Mouse (Mus musculus) liver, adult 2 months (tissue): ENCODE data around the gene Rasgrp4. TPM values are rescaled to one million over a fixed set of nuclear protein-coding genes. Genes with fewer than 3 reads are reported as not detected.

Experiments used
- DNase-seq: peaks from one replicate; pipeline ENCODE4 v3.0.0-alpha.2; 2011; ENCODE audit warnings: low read depth, low spot score; ENCODE audit errors: extremely low read depth
- H3K27ac ChIP-seq: fragments of 200-500 bp; replicated peaks from 2 replicates; pipeline ENCODE4 v1.5.1; 2012; ENCODE audit warnings: low read depth, mild to moderate bottlenecking, control low read depth, inconsistent platforms, low read length; ENCODE audit not compliant: insufficient read depth
- H3K27me3 ChIP-seq: fragments of 200-500 bp; 2 replicates; pipeline ENCODE4 v1.6.1; 2012; ENCODE audit warnings: mild to moderate bottlenecking, moderate library complexity, low read length, inconsistent platforms; ENCODE audit not compliant: control insufficient read depth, insufficient read depth
- H3K36me3 ChIP-seq: fragments of 200-500 bp; 2 replicates; pipeline ENCODE4 v1.6.1; 2012; ENCODE audit warnings: low read length, inconsistent platforms; ENCODE audit not compliant: control insufficient read depth, insufficient read depth
- H3K4me1 ChIP-seq: fragments of 200-500 bp; 2 replicates; pipeline ENCODE4 v1.6.1; 2011; ENCODE audit warnings: low read length; ENCODE audit not compliant: control insufficient read depth, insufficient read depth
- H3K4me3 ChIP-seq: fragments of 200-500 bp; 2 replicates; pipeline ENCODE4 v1.5.1; 2011; ENCODE audit warnings: low read depth, mild to moderate bottlenecking, control low read depth, low read length, moderate library complexity; ENCODE audit not compliant: insufficient read depth
- H3K79me2 ChIP-seq: fragments of 200-500 bp; 2 replicates; pipeline ENCODE4 v1.6.1; 2012; ENCODE audit warnings: inconsistent platforms, mild to moderate bottlenecking, low read length, moderate library complexity; ENCODE audit not compliant: control insufficient read depth, insufficient read depth
- H3K9ac ChIP-seq: fragments of 200-500 bp; 2 replicates; pipeline ENCODE4 v1.6.1; 2012; ENCODE audit warnings: low read depth, mild to moderate bottlenecking, control low read depth, inconsistent platforms, low read length
- CTCF ChIP-seq: fragments of 200-500 bp; IDR thresholded peaks from 2 replicates; pipeline ENCODE4 v1.5.1; 2011; ENCODE audit warnings: low read depth, low read length, control low read depth
- POLR2A ChIP-seq: fragments of 200-500 bp; IDR thresholded peaks from 2 replicates; pipeline ENCODE4 v1.6.1; 2011; ENCODE audit warnings: low read length, control low read depth; ENCODE audit not compliant: insufficient read depth; ENCODE audit errors: extremely low read depth
- WGBS: fragments of 180-500 bp; shearing (Covaris S2); methylation state at CpG from one replicate; pipeline ENCODE4 v1.1.7; 2018; 5-methylcytosine and 5-hydroxymethylcytosine counted together
- polyA plus RNA-seq: library from polyadenylated mRNA; depleted of rRNA; stranded (reverse); fragments of >200 nt; gene quantifications from 2 replicates; pipeline ENCODE4 v1.2.3, GENCODE M21; 2012
- total RNA-seq: library from RNA; depleted of rRNA; stranded (reverse); fragments of >200 nt; gene quantifications from 2 replicates; pipeline ENCODE4 v1.2.3, GENCODE M21; 2014

The Rasgrp4 gene
- total and polyA plus RNA-seq, 2 experiments = under 0.01 to 0.69 TPM

- H3K27ac ChIP-seq = no peak overlapping the region
- no peak for DNase-seq
Observed at GRCm38 (mm10) chr7:29170755-29171561, 36.3 kb downstream of the Rasgrp4 start.

GRCm38 (mm10) chr7:29171562-29172097 is 37.0 kb downstream of the Rasgrp4 start:
- WGBS = 11% methylated on average over 34 of the region's 34 CpGs
- Histone ChIP-seq H3K27ac (no peak overlapping the region), H3K4me1 (peaks cover 6% of the 10 kb centered on the region), H3K4me3 (no peak overlapping the region), H3K27me3 (0 out of 2 replicates have a peak, but pooled peaks cover 2% of the 10 kb centered on the region), H3K9ac (no peak overlapping the region; the same call in 1 of the 2 replicates), H3K79me2 (no peaks in the 10 kb centered on the region), H3K36me3 (peaks cover 15% of the 10 kb centered on the region)
- no peak for DNase-seq
- no peak for TF ChIP-seq POLR2A

More at GRCm38 (mm10) chr7:29170755-29171561, 36.3 kb downstream of the Rasgrp4 start:
- Histone ChIP-seq H3K4me1 (peaks cover 6% of the 10 kb centered on the region), H3K4me3 (0 out of 2 replicates have a peak overlapping the region, but pooled peaks have one; percentile 34), H3K27me3 (0 out of 2 replicates have a peak, but pooled peaks cover 2% of the 10 kb centered on the region), H3K9ac (no peak overlapping the region; the same call in 1 of the 2 replicates), H3K36me3 (peaks cover 11% of the 10 kb centered on the region), H3K79me2 (no peaks in the 10 kb centered on the region)
- TF ChIP-seq CTCF (no peak), POLR2A (no peak)
- 3% methylated on average over 43 of the region's 43 CpGs for whole genome bisulfite sequencing

- H3K4me3 ChIP-seq = no peak overlapping the region
- no peak for DNase-seq
- 0 out of 2 replicates have a peak, but pooled peaks cover 2% of the 10 kb centered on the region for H3K27me3 ChIP-seq
- H3K9ac ChIP-seq = no peak overlapping the region
- TF ChIP-seq CTCF = no peak
- no peaks in the 10 kb centered on the region for H3K79me2 ChIP-seq
- H3K36me3 ChIP-seq = peaks cover 18% of the 10 kb centered on the region
- H3K4me1 ChIP-seq = peaks cover 6% of the 10 kb centered on the region
- 72% methylated on average over 32 of the region's 32 CpGs for WGBS
- no peak overlapping the region for H3K27ac ChIP-seq
Observed at GRCm38 (mm10) chr7:29172390-29173016, 37.9 kb downstream of the Rasgrp4 start.

GRCm38 (mm10) chr7:29178106-29178505 is 43.5 kb downstream of the Rasgrp4 start:
- Histone ChIP-seq H3K4me3 (no peak overlapping the region), H3K27ac (no peak overlapping the region), H3K36me3 (peaks cover 18% of the 10 kb centered on the region), H3K79me2 (peaks cover 10% of the 10 kb centered on the region; the same call in 1 of the 2 replicates), H3K4me1 (peaks cover 10% of the 10 kb centered on the region), H3K9ac (no peak overlapping the region), H3K27me3 (no peaks in the 10 kb centered on the region)
- 81% methylated on average over 4 of the region's 4 CpGs for WGBS
- no peak for TF ChIP-seq CTCF
- TF ChIP-seq POLR2A = no peak
- DNase-seq = no peak

- Histone ChIP-seq H3K27me3 (no peaks in the 10 kb centered on the region), H3K4me1 (peaks cover 10% of the 10 kb centered on the region), H3K27ac (no peak overlapping the region), H3K36me3 (peaks cover 14% of the 10 kb centered on the region), H3K4me3 (0 out of 2 replicates have a peak overlapping the region, but pooled peaks have one; percentile 37), H3K9ac (no peak overlapping the region), H3K79me2 (peaks cover 10% of the 10 kb centered on the region; the same call in 1 of the 2 replicates)
- DNase-seq = peak; percentile 36
- no peak for TF ChIP-seq POLR2A
- no peak for TF ChIP-seq CTCF
- WGBS = 16% methylated on average over 7 of the region's 7 CpGs
Observed at GRCm38 (mm10) chr7:29179323-29179722, 44.7 kb downstream of the Rasgrp4 start.
